Mouse (Mus musculus) lung, postnatal 4 days (tissue): ENCODE measurements at regions not wholly inside any gene's neighbourhood (a gene's known extent, or its start where the extent isn't known, plus 50 kb on each side); places are given as distances from the start of the nearest gene placed in this dataset.

Source experiments
- DNase-seq, 2 experiments: peaks; one replicate each; pipeline ENCODE4 v3.0.0; 2021

- DNase-seq = no peak
Observed at GRCm38 (mm10) chr13:44360016-44360415, 369.3 kb upstream of the Jarid2 start.

- DNase-seq = no peak
Observed at GRCm38 (mm10) chr13:44360725-44361290, 368.5 kb upstream of the Jarid2 start.

GRCm38 (mm10) chr13:44362293-44363005 lies 366.8 kb upstream of the Jarid2 start:
- no peak for DNase-seq

- no peak for DNase-seq
Observed at GRCm38 (mm10) chr13:44363016-44363415, 366.3 kb upstream of the Jarid2 start.

- no peak for DNase-seq
Observed at GRCm38 (mm10) chr13:44369301-44369700, 360.0 kb upstream of the Jarid2 start.

- no peak for DNase-seq
Observed at GRCm38 (mm10) chr13:44372361-44372877, 356.9 kb upstream of the Jarid2 start.

GRCm38 (mm10) chr13:44375476-44376159 lies 353.7 kb upstream of the Jarid2 start:
- no peak for DNase-seq

GRCm38 (mm10) chr13:44376160-44376488 lies 353.1 kb upstream of the Jarid2 start:
- DNase-seq = no peak

- DNase-seq = peak in 1 of 2 experiments; percentile 16
Observed at GRCm38 (mm10) chr13:44381721-44382450, 347.4 kb upstream of the Jarid2 start.

GRCm38 (mm10) chr13:44383322-44383721 lies 346.0 kb upstream of the Jarid2 start:
- DNase-seq = peak in 1 of 2 experiments; percentile 21

- no peak for DNase-seq
Observed at GRCm38 (mm10) chr13:44386767-44387166, 342.5 kb upstream of the Jarid2 start.

GRCm38 (mm10) chr13:44389696-44390095 lies 339.6 kb upstream of the Jarid2 start:
- no peak for DNase-seq

- DNase-seq = no peak
Observed at GRCm38 (mm10) chr13:44390666-44391390, 338.4 kb upstream of the Jarid2 start.

GRCm38 (mm10) chr13:44394016-44394415 lies 335.3 kb upstream of the Jarid2 start:
- DNase-seq = no peak

GRCm38 (mm10) chr13:44398613-44399369 lies 330.5 kb upstream of the Jarid2 start:
- no peak for DNase-seq

- DNase-seq = no peak
Observed at GRCm38 (mm10) chr13:44399370-44399685, 329.9 kb upstream of the Jarid2 start.

- no peak for DNase-seq
Observed at GRCm38 (mm10) chr13:44399831-44400321, 329.4 kb upstream of the Jarid2 start.

GRCm38 (mm10) chr13:44404010-44404575 lies 325.2 kb upstream of the Jarid2 start:
- DNase-seq = no peak

- no peak for DNase-seq
Observed at GRCm38 (mm10) chr13:44407307-44407706, 322.0 kb upstream of the Jarid2 start.

GRCm38 (mm10) chr13:44408619-44408959 lies 320.7 kb upstream of the Jarid2 start:
- no peak for DNase-seq

GRCm38 (mm10) chr13:44408960-44409719 lies 320.1 kb upstream of the Jarid2 start:
- DNase-seq = peak; percentile 27 to 59
